Mouse (Mus musculus) G1E (cell line): ENCODE measurements around the gene Ctdsp2. TPM values are rescaled to one million over a fixed set of nuclear protein-coding genes. Genes with fewer than 3 reads are reported as not detected.

ENCODE experiments used
- ATAC-seq: 2 replicates; pipeline ENCODE4 v1.8.0; 2016; ENCODE audit warnings: mild to moderate bottlenecking; ENCODE audit not compliant: insufficient number of reproducible peaks, poor library complexity, low FRiP score, severe bottlenecking; ENCODE audit errors: extremely low read depth
- DNase-seq: peaks from one replicate; pipeline ENCODE4 v3.0.0; 2012; ENCODE audit warnings: low spot score
- H3K27me3 ChIP-seq: 2 replicates; pipeline ENCODE4 v1.6.1; 2012; ENCODE audit warnings: mild to moderate bottlenecking, low read length, inconsistent platforms; ENCODE audit not compliant: insufficient read depth
- H3K36me3 ChIP-seq: replicated peaks from 2 replicates; pipeline ENCODE3; 2012; ENCODE audit warnings: mild to moderate bottlenecking, inconsistent platforms
- H3K4me1 ChIP-seq: 2 replicates; pipeline ENCODE4 v1.6.1; 2012; ENCODE audit warnings: low read depth, low read length, inconsistent platforms, mixed read lengths; ENCODE audit not compliant: insufficient read depth
- H3K4me3 ChIP-seq: 2 replicates; pipeline ENCODE4 v1.5.1; 2012; ENCODE audit warnings: low read depth, mild to moderate bottlenecking, inconsistent platforms, low read length, moderate library complexity, mixed read lengths
- H3K9me3 ChIP-seq: replicated peaks from 2 replicates; pipeline ENCODE4 v1.6.1; 2012; ENCODE audit warnings: inconsistent platforms
- CTCF ChIP-seq: IDR thresholded peaks from 2 replicates; pipeline ENCODE4 v1.5.1; 2012; ENCODE audit warnings: low read depth, low read length, inconsistent platforms, mixed read lengths
- GATA1 ChIP-seq: IDR thresholded peaks from 2 replicates; pipeline ENCODE4 v1.6.1; 2012; ENCODE audit warnings: borderline replicate concordance, low read length, inconsistent platforms, mixed read lengths
- GATA2 ChIP-seq: IDR thresholded peaks from 2 replicates; pipeline ENCODE4 v1.6.1; 2012; ENCODE audit warnings: low read depth, low read length, inconsistent platforms, borderline replicate concordance
- POLR2AphosphoS5 ChIP-seq: IDR thresholded peaks from 2 replicates; pipeline ENCODE4 v1.6.1; 2012; ENCODE audit warnings: low read depth, low read length, inconsistent platforms; ENCODE audit not compliant: insufficient replicate concordance
- TAL1 ChIP-seq: conservative IDR thresholded peaks from 2 replicates; pipeline ENCODE4 v1.6.1; 2012; ENCODE audit warnings: low read depth, low read length, inconsistent platforms, mixed read lengths
- polyA plus RNA-seq: library from polyadenylated mRNA; stranded (reverse); fragments of >175 nt; gene quantifications from 2 replicates; pipeline ENCODE4 v1.2.3, GENCODE M21; 2012
- total RNA-seq, 2 experiments: library from RNA; stranded (forward) in 1 of 2; stranded (reverse) in 1 of 2; fragments of 200-1000 nt in 1 of 2; fragments of >200 nt in 1 of 2; fragmentation: Nextera tagmentation in 1 of 2; gene quantifications; 2 replicates each; pipeline ENCODE4 v1.2.3; 2014 to 2017

Gene Ctdsp2
- total and polyA plus RNA-seq, 3 experiments = 30.2 to 162 (median 81.4) TPM

DNA sequence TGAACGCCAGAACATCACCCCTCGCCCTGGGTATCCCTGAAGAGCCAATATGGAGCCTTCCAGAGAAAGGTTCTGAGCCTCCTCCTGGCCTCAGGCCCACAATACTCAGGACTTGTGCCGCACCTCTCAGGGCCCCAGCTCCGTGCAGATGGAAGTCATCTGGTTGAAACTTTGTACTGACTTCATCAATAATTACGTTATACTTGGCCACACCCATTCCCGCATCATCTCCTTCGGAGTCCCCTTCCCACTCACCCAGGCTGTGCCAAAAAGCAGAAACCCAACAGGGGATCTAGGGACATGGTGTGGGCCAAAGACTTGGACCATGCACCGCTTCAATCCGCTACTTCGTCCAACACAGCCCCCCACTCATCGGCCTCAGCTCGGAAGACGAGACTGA, 44.0 kb upstream of the Ctdsp2 start:
- H3K4me1 ChIP-seq = peaks cover 2% of the 10 kb centered on the region
- H3K27me3 ChIP-seq = peaks cover 8% of the 10 kb centered on the region
- H3K4me3 ChIP-seq = no peak overlapping the region
- H3K36me3 ChIP-seq = no peaks in the 10 kb centered on the region
- no peaks in the 10 kb centered on the region for H3K9me3 ChIP-seq
- TF ChIP-seq GATA2 = no peak
- no peak for TF ChIP-seq POLR2AphosphoS5
- TF ChIP-seq CTCF = no peak
- TF ChIP-seq GATA1 = no peak
- no peak for TF ChIP-seq TAL1
- ATAC-seq (no peak), DNase-seq (no peak)

DNA sequence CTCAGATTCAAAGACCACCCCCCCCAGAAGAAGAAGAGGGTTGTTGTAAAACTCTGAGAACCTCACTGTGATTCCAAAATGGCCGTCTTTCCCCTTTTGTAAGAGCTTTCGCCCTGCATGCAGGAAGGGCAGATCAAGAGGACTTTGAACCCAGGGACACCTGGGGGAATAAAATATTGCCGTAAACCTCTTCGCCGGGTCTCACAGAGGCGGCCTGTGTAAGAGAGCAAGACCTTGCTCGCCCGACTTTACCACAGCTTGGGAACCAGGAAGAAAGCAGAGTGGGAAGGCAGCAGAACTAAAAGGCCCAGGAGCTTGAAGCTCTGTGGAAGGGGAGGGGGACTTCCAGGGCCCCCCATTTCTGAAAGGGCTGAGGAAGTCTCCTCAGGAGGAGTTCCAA, 43.4 kb upstream of the Ctdsp2 start:
- Histone ChIP-seq H3K36me3 (no peaks in the 10 kb centered on the region), H3K9me3 (no peaks in the 10 kb centered on the region), H3K27me3 (peaks cover 8% of the 10 kb centered on the region), H3K4me1 (peaks cover 2% of the 10 kb centered on the region), H3K4me3 (no peak overlapping the region)
- ATAC-seq (no peak), DNase-seq (no peak)
- TF ChIP-seq GATA1 (no peak), CTCF (no peak), GATA2 (no peak), POLR2AphosphoS5 (no peak), TAL1 (no peak)

DNA sequence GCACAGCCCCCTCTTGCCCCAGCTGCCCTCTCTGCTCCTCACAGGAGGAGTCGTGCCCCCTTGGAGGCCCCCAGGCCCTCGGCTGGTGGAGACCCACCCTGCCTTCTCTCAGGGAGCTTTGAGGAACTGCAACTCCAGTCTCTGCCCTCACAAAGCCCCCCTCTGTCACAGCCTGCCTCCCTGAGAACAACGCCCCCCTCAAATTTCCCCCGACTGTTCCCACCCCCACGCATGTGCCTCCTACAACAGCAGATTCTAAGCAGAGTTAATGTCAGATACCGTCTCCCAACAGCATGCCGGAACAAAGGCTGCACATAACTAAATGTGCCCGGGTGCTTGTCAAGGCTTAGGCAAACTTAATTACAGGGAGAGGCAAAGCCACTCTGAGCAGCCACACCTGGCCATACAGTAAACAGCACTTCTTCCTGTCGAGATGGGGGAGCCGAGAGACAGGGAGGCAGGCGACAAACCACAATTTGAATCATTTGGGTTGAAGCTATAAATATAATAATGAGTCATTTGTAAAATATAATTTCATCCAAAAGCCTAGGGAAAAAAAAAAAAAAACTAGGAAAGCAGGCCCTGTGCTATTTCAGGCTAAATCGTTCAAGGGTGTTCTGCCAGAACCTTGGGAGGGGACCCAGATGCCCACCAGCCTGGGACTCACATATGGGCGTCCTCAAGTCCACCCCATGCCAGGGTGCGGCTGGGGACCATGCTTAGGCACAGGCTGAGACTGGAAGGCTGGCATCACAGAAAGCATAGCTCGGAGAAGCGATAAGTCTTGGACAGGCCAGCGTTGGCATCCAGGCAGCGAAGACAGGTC, 42.7 kb upstream of the Ctdsp2 start:
- no peak for TF ChIP-seq GATA1
- TF ChIP-seq CTCF = no peak
- TF ChIP-seq GATA2 = no peak
- TF ChIP-seq TAL1 = no peak
- no peak for TF ChIP-seq POLR2AphosphoS5
- Histone ChIP-seq H3K4me3 (no peak overlapping the region), H3K27me3 (peaks cover 8% of the 10 kb centered on the region), H3K36me3 (no peaks in the 10 kb centered on the region), H3K4me1 (peaks cover 2% of the 10 kb centered on the region), H3K9me3 (no peaks in the 10 kb centered on the region)
- ATAC-seq (no peak), DNase-seq (no peak)

DNA sequence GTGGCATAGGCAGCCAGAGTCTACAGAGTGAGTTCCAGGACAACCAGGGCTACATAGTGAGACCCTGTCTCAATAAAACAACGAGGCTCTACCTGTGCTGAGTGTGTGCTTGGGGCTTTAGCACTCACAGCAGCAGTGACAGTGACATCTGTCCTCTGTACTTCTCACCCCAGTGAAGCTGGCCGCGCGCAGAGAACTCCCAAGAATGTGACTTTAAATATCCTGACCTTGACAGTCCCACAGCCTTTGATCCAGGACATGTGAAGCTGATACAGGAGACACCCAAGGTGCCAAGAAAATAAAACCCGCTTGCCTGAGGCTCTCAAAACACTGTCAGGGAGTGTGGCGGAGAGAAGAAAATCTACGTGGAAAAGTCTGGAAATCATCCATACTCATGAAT, 37.6 kb upstream of the Ctdsp2 start:
- no peak for DNase-seq
- peaks cover 2% of the 10 kb centered on the region for H3K4me1 ChIP-seq
- H3K9me3 ChIP-seq = no peaks in the 10 kb centered on the region
- ATAC-seq = no peak
- no peaks in the 10 kb centered on the region for H3K36me3 ChIP-seq
- no peaks in the 10 kb centered on the region for H3K27me3 ChIP-seq
- H3K4me3 ChIP-seq = no peak overlapping the region
- TF ChIP-seq CTCF (no peak), TAL1 (no peak), POLR2AphosphoS5 (no peak), GATA1 (no peak), GATA2 (no peak)

DNA sequence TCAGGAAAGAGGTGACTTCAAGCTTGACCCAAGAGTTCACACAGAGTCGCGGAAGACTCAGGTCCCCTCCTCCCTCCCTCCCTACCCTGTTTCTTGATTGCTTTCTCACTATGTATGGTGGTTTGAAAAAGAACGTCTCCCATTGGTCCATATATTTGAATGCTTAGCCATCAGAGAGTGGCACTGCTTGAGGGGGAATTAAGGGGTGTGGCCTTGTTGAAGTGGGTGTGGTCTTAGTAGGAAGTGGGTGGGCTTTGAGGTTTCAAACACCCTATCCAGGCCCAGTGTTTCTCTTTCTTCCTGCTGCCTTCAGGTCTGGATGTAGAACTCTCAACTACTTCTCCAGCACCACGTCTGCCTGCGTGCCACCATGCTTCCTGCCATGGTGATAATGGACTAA, 33.0 kb upstream of the Ctdsp2 start:
- H3K4me3 ChIP-seq = no peak overlapping the region
- peaks cover 4% of the 10 kb centered on the region; the same call in 1 of the 2 replicates for H3K27me3 ChIP-seq
- no peak for DNase-seq
- H3K9me3 ChIP-seq = no peaks in the 10 kb centered on the region
- no peaks in the 10 kb centered on the region for H3K4me1 ChIP-seq
- no peak for ATAC-seq
- no peaks in the 10 kb centered on the region for H3K36me3 ChIP-seq
- TF ChIP-seq CTCF (no peak), TAL1 (no peak), GATA1 (no peak), POLR2AphosphoS5 (no peak), GATA2 (no peak)

DNA sequence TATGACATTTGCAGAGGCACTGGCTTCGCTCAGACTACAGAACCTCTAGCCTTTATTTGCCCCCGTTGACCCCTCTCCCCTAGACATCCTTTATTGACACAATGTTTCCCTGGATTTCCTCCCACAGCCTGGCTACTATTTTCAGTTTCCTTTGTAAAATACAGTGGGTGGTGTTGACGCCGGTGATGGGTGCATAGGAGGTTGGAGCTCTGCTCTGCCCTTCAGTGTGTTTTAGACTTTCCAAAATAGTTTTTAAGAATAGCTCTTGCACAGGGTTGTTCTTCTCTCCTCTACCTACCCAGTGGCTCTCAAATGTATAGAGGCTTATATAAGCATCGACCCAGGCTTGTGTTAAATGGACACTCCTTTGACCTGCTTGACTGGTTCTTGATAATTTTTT, 28.7 kb upstream of the Ctdsp2 start:
- Histone ChIP-seq H3K9me3 (peaks cover 2% of the 10 kb centered on the region), H3K27me3 (peaks cover 8% of the 10 kb centered on the region), H3K4me3 (no peak overlapping the region), H3K36me3 (no peaks in the 10 kb centered on the region), H3K4me1 (no peaks in the 10 kb centered on the region)
- TF ChIP-seq CTCF (no peak), GATA1 (no peak), GATA2 (no peak), TAL1 (no peak), POLR2AphosphoS5 (no peak)
- ATAC-seq (no peak), DNase-seq (no peak)
